Mouse (Mus musculus): ENCODE data around the gene Cep72.

GRCm38 (mm10) chr13:74061613-74062377 is at the start of gene Cep72:
- no peak for TF ChIP-seq GATA1 (IDR thresholded peaks at IDR 0.05; ENCODE audit: borderline replicate concordance, low read length)
- TF ChIP-seq CTCF (IDR thresholded peaks at IDR 0.05; ENCODE audit: low read depth, low read length) = no peak
- no peak for TF ChIP-seq TAL1 (conservative IDR thresholded peaks at IDR 0.05; ENCODE audit: low read depth, low read length)
- no peak for TF ChIP-seq POLR2AphosphoS5 (IDR thresholded peaks at IDR 0.05; ENCODE audit: insufficient replicate concordance, low read depth, low read length)
